Mouse (Mus musculus) A20 (cell line): Measurements from ENCODE around the gene P4htm.

Source experiments
- DNase-seq: peaks from one replicate; pipeline ENCODE4 v3.0.0-alpha.2; 2011; ENCODE audit warnings: low read depth, low spot score

P4htm gene

GRCm38 (mm10) chr9:108546875-108547274 is 50.6 kb downstream of the P4htm start:
- DNase-seq: no peak

- DNase-seq: no peak
Observed at GRCm38 (mm10) chr9:108545986-108546385, 51.5 kb downstream of the P4htm start.

- DNase-seq: no peak
Observed at GRCm38 (mm10) chr9:108540846-108541245, 56.6 kb downstream of the P4htm start.

GRCm38 (mm10) chr9:108531496-108531895 is 66.0 kb downstream of the P4htm start:
- DNase-seq: no peak

- DNase-seq: no peak
Observed at GRCm38 (mm10) chr9:108530954-108531353, 66.5 kb downstream of the P4htm start.
